Mouse (Mus musculus): Measurements from ENCODE around the gene Alox5. TPM values are rescaled to one million over a fixed set of nuclear protein-coding genes. Genes with fewer than 3 reads are reported as not detected.
A peak's percentile ranks its signal among the peaks of the same experiment; 100 is the strongest.

The Alox5 gene
- polyA plus RNA-seq, 1 experiment from 2014 or later: 0.86 TPM

DNA sequence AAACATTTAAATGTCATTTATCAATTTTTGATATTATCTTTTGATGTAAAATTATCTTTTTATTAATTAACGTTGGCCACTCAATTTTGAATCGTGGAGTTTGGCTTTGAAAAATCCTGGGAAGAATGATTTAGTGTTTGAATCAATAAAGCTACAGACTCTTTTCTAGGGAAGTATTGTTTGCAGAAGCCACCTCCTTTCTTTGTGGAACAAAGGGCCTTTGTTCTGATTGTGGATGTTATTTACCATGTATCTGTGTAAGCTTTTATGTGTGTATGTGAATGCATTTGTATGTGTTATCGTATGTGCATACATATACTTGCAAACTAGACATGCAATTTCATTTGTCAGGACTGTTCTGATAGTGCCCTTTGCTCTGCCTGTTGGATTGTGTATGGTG lies 74.5 kb downstream of the Alox5 start:
- Histone ChIP-seq H3K27me3 (ENCODE audit: control insufficient read depth, insufficient read depth, low read length) (no peaks in the 10 kb centered on the region), H3K36me3 (ENCODE audit: control insufficient read depth, insufficient read depth, low read length) (no peaks in the 10 kb centered on the region), H3K4me2 (replicated peaks; ENCODE audit: low read depth, low read length) (no peak overlapping the region), H3K4me1 (replicated peaks; ENCODE audit: control insufficient read depth, insufficient read depth, low read length) (peaks cover 2% of the 10 kb centered on the region; the same call in 1 of the 2 replicates), H3K4me3 (ENCODE audit: low read depth, low read length) (no peak overlapping the region), H3K9ac (ENCODE audit: low read depth, low read length) (no peak overlapping the region), H3K9me3 (ENCODE audit: control insufficient read depth, low read length) (no peaks in the 10 kb centered on the region), H3K27ac (ENCODE audit: low read depth, low read length) (no peak overlapping the region)
- 0 out of 2 replicates have a peak, but pooled peaks have one; percentile 30 for ATAC-seq (ENCODE audit: low FRiP score)
- DNase-seq (ENCODE audit: low spot score): peak; percentile 22
- WGBS: 49% methylated on average over 3 of the region's 3 CpGs

GRCm38 (mm10) chr6:116386045-116386415 lies 74.9 kb downstream of the Alox5 start:
- Histone ChIP-seq H3K4me3 (ENCODE audit: low read depth, low read length) (no peak overlapping the region), H3K27ac (ENCODE audit: low read depth, low read length) (peak overlapping the region; percentile 66), H3K27me3 (ENCODE audit: control insufficient read depth, insufficient read depth, low read length) (no peaks in the 10 kb centered on the region), H3K4me2 (replicated peaks; ENCODE audit: low read depth, low read length) (0 out of 2 replicates have a peak overlapping the region, but pooled peaks have one; percentile 15), H3K36me3 (ENCODE audit: control insufficient read depth, insufficient read depth, low read length) (no peaks in the 10 kb centered on the region), H3K4me1 (replicated peaks; ENCODE audit: control insufficient read depth, insufficient read depth, low read length) (peaks cover 2% of the 10 kb centered on the region; the same call in 1 of the 2 replicates), H3K9ac (ENCODE audit: low read depth, low read length) (0 out of 2 replicates have a peak overlapping the region, but pooled peaks have one; percentile 35), H3K9me3 (ENCODE audit: control insufficient read depth, low read length) (no peaks in the 10 kb centered on the region)
- WGBS: 27% methylated on average over 4 of the region's 4 CpGs
- ATAC-seq (ENCODE audit: low FRiP score) (peak; percentile 81), DNase-seq (ENCODE audit: low spot score) (peak; percentile 35)

GRCm38 (mm10) chr6:116385194-116386044 lies 75.6 kb downstream of the Alox5 start:
- no peak overlapping the region for H3K9ac ChIP-seq (ENCODE audit: low read depth, low read length)
- 32% methylated on average over 5 of the region's 5 CpGs for WGBS
- no peaks in the 10 kb centered on the region for H3K27me3 ChIP-seq (ENCODE audit: control insufficient read depth, insufficient read depth, low read length)
- ATAC-seq (ENCODE audit: low FRiP score) (0 out of 2 replicates have a peak, but pooled peaks have one; percentile 10), DNase-seq (ENCODE audit: low spot score) (no peak)
- no peak overlapping the region for H3K4me2 ChIP-seq (replicated peaks; ENCODE audit: low read depth, low read length)
- no peaks in the 10 kb centered on the region for H3K36me3 ChIP-seq (ENCODE audit: control insufficient read depth, insufficient read depth, low read length)
- no peak overlapping the region for H3K4me3 ChIP-seq (ENCODE audit: low read depth, low read length)
- H3K9me3 ChIP-seq (ENCODE audit: control insufficient read depth, low read length): no peaks in the 10 kb centered on the region
- no peak overlapping the region for H3K27ac ChIP-seq (ENCODE audit: low read depth, low read length)
- H3K4me1 ChIP-seq (replicated peaks; ENCODE audit: control insufficient read depth, insufficient read depth, low read length): peaks cover 2% of the 10 kb centered on the region; the same call in 1 of the 2 replicates

DNA sequence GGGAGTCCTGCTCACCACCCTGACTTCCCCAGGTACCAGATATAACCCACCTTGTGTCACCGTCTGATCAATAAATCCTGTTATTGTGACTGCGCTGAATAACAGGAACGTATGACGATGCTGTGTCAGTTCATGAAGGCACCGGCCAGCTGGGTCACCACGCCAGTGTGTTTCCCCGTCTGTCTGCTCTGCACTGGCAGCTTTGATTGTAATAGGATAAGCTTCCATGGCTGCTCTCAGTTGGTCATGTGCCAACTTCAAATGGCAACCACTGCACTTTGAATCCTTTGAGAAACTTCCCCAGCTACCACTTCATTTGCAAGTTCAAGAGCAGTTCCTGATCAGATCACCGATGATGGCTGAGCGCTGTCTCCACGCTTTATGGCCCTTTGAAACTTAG lies 77.4 kb downstream of the Alox5 start:
- DNase-seq (ENCODE audit: low spot score): no peak
- Histone ChIP-seq H3K27me3 (ENCODE audit: control insufficient read depth, insufficient read depth, low read length) (no peaks in the 10 kb centered on the region), H3K4me3 (ENCODE audit: low read depth, low read length) (no peak overlapping the region), H3K27ac (ENCODE audit: low read depth, low read length) (no peak overlapping the region), H3K4me2 (replicated peaks; ENCODE audit: low read depth, low read length) (no peak overlapping the region), H3K9ac (ENCODE audit: low read depth, low read length) (no peak overlapping the region), H3K4me1 (replicated peaks; ENCODE audit: control insufficient read depth, insufficient read depth, low read length) (peaks cover 2% of the 10 kb centered on the region; the same call in 1 of the 2 replicates), H3K36me3 (ENCODE audit: control insufficient read depth, insufficient read depth, low read length) (no peaks in the 10 kb centered on the region), H3K9me3 (ENCODE audit: control insufficient read depth, low read length) (no peaks in the 10 kb centered on the region)
- 90% methylated on average over 10 of the region's 10 CpGs for WGBS
- ATAC-seq (ENCODE audit: low FRiP score): no peak

GRCm38 (mm10) chr6:116381605-116382004 lies 79.4 kb downstream of the Alox5 start:
- DNase-seq (ENCODE audit: low spot score) (no peak), ATAC-seq (ENCODE audit: low FRiP score) (no peak)
- 76% methylated on average over 2 of the region's 2 CpGs for WGBS

GRCm38 (mm10) chr6:116380157-116380556 lies 80.8 kb downstream of the Alox5 start:
- no peak for ATAC-seq (ENCODE audit: low FRiP score)
- no peaks in the 10 kb centered on the region for H3K9me3 ChIP-seq (ENCODE audit: control insufficient read depth, low read length)

More at GRCm38 (mm10) chr6:116381605-116382004, 79.4 kb downstream of the Alox5 start:
- Histone ChIP-seq H3K9me3 (ENCODE audit: control insufficient read depth, low read length) (no peaks in the 10 kb centered on the region), H3K4me3 (ENCODE audit: low read depth, low read length) (no peak overlapping the region), H3K4me1 (replicated peaks; ENCODE audit: control insufficient read depth, insufficient read depth, low read length) (peaks cover 2% of the 10 kb centered on the region; the same call in 1 of the 2 replicates), H3K27me3 (ENCODE audit: control insufficient read depth, insufficient read depth, low read length) (no peaks in the 10 kb centered on the region), H3K4me2 (replicated peaks; ENCODE audit: low read depth, low read length) (no peak overlapping the region), H3K36me3 (ENCODE audit: control insufficient read depth, insufficient read depth, low read length) (no peaks in the 10 kb centered on the region), H3K9ac (ENCODE audit: low read depth, low read length) (no peak overlapping the region), H3K27ac (ENCODE audit: low read depth, low read length) (no peak overlapping the region)

DNA sequence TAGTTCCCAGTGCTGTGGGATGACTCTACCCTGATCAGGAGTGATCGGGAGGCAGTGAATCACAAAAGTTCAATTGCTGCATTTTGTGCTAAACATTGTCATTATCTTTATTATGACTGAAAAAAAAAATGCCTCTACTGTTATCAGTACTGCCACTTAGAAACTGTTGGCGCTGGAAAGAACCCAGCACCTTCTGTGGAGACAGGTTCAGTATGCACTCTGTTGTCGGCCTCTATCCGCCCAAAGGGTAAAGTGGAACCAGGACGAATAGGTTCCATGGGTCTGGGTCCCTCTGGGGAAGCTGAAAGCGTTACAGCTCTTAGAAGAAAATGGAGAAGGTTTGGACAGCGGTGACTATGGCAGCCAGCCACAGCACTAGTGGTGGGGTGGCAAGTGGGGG lies 82.1 kb downstream of the Alox5 start:
- H3K4me3 ChIP-seq (ENCODE audit: low read depth, low read length): no peak overlapping the region
- H3K27me3 ChIP-seq (ENCODE audit: control insufficient read depth, insufficient read depth, low read length): no peaks in the 10 kb centered on the region
- H3K36me3 ChIP-seq (ENCODE audit: control insufficient read depth, insufficient read depth, low read length): no peaks in the 10 kb centered on the region
- no peak overlapping the region for H3K9ac ChIP-seq (ENCODE audit: low read depth, low read length)
- no peaks in the 10 kb centered on the region for H3K4me1 ChIP-seq (replicated peaks; ENCODE audit: control insufficient read depth, insufficient read depth, low read length)
- no peak overlapping the region for H3K27ac ChIP-seq (ENCODE audit: low read depth, low read length)
- H3K4me2 ChIP-seq (replicated peaks; ENCODE audit: low read depth, low read length): no peak overlapping the region
- no peak for ATAC-seq (ENCODE audit: low FRiP score)
- WGBS: 93% methylated on average over 7 of the region's 7 CpGs
- no peak for DNase-seq (ENCODE audit: low spot score)
- H3K9me3 ChIP-seq (ENCODE audit: control insufficient read depth, low read length): no peaks in the 10 kb centered on the region

More at GRCm38 (mm10) chr6:116380157-116380556, 80.8 kb downstream of the Alox5 start:
- no peaks in the 10 kb centered on the region for H3K27me3 ChIP-seq (ENCODE audit: control insufficient read depth, insufficient read depth, low read length)
- WGBS: 63% methylated on average over 3 of the region's 3 CpGs
- H3K4me3 ChIP-seq (ENCODE audit: low read depth, low read length): no peak overlapping the region
- no peak overlapping the region for H3K9ac ChIP-seq (ENCODE audit: low read depth, low read length)
- no peak overlapping the region for H3K4me2 ChIP-seq (replicated peaks; ENCODE audit: low read depth, low read length)
- no peak overlapping the region for H3K27ac ChIP-seq (ENCODE audit: low read depth, low read length)
- H3K36me3 ChIP-seq (ENCODE audit: control insufficient read depth, insufficient read depth, low read length): no peaks in the 10 kb centered on the region
- 0 out of 2 replicates have a peak, but pooled peaks cover under 1% of the 10 kb centered on the region for H3K4me1 ChIP-seq (replicated peaks; ENCODE audit: control insufficient read depth, insufficient read depth, low read length)
- no peak for DNase-seq (ENCODE audit: low spot score)

DNA sequence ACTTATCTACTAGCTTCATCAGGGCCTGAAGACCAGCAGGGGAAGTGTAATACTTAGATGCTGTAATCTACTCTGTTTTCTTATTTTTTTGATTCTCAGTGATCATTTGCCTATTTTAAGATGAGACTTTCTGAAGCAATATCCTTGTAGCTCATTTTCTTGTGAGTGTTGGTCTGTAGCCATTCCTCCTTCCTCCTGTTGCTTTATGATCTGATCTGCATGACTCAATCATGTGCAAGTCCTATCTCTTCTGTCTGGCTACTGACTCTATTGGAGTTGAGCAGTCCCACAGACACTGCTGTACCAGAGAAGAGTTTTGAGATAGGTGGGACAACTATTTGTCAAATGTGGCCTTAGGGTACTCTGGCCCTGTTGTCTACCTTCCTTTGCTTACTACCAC lies 86.4 kb downstream of the Alox5 start:
- H3K27ac ChIP-seq (ENCODE audit: low read depth, low read length): no peak overlapping the region
- H3K4me2 ChIP-seq (replicated peaks; ENCODE audit: low read depth, low read length): no peak overlapping the region
- no peaks in the 10 kb centered on the region for H3K27me3 ChIP-seq (ENCODE audit: control insufficient read depth, insufficient read depth, low read length)

DNA sequence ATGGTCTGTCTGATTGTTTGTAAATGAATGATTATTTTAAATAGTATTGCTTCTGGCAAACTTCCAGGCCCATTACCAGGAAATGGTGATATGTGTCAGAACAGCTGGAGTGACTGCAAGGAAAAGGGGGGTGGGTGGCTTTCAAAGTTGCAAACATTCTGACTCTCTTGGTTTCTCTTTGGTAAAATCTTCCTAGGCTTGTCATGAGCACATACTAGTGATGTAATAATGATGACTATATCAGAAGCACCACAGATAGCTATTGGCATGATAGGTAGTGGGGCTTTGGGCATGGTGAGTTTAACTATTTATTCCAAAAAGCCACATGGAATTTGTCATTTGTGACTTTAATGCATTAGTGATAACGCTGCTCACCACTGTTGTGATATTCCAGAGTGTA lies 86.8 kb downstream of the Alox5 start:
- H3K4me1 ChIP-seq (replicated peaks; ENCODE audit: control insufficient read depth, insufficient read depth, low read length): no peaks in the 10 kb centered on the region
- H3K4me2 ChIP-seq (replicated peaks; ENCODE audit: low read depth, low read length): no peak overlapping the region
- no peaks in the 10 kb centered on the region for H3K27me3 ChIP-seq (ENCODE audit: control insufficient read depth, insufficient read depth, low read length)
- no peak overlapping the region for H3K9ac ChIP-seq (ENCODE audit: low read depth, low read length)
- H3K27ac ChIP-seq (ENCODE audit: low read depth, low read length): no peak overlapping the region
- H3K4me3 ChIP-seq (ENCODE audit: low read depth, low read length): no peak overlapping the region
- no peaks in the 10 kb centered on the region for H3K9me3 ChIP-seq (ENCODE audit: control insufficient read depth, low read length)
- no peak for DNase-seq (ENCODE audit: low spot score)
- ATAC-seq (ENCODE audit: low FRiP score): no peak
- WGBS: 93% methylated on average over 1 of the region's 1 CpGs
- H3K36me3 ChIP-seq (ENCODE audit: control insufficient read depth, insufficient read depth, low read length): no peaks in the 10 kb centered on the region

More for the DNA sequence above, 86.4 kb downstream of the Alox5 start:
- DNase-seq (ENCODE audit: low spot score) (no peak), ATAC-seq (ENCODE audit: low FRiP score) (no peak)
- no peaks in the 10 kb centered on the region for H3K4me1 ChIP-seq (replicated peaks; ENCODE audit: control insufficient read depth, insufficient read depth, low read length)
- no peaks in the 10 kb centered on the region for H3K9me3 ChIP-seq (ENCODE audit: control insufficient read depth, low read length)
- no peak overlapping the region for H3K9ac ChIP-seq (ENCODE audit: low read depth, low read length)
- H3K36me3 ChIP-seq (ENCODE audit: control insufficient read depth, insufficient read depth, low read length): no peaks in the 10 kb centered on the region
- H3K4me3 ChIP-seq (ENCODE audit: low read depth, low read length): no peak overlapping the region

Data from hindbrain, embryonic 11.5 days (tissue).